23 mouse cellular contexts compared by ENCODE assay signal in the genomic region with DNA sequence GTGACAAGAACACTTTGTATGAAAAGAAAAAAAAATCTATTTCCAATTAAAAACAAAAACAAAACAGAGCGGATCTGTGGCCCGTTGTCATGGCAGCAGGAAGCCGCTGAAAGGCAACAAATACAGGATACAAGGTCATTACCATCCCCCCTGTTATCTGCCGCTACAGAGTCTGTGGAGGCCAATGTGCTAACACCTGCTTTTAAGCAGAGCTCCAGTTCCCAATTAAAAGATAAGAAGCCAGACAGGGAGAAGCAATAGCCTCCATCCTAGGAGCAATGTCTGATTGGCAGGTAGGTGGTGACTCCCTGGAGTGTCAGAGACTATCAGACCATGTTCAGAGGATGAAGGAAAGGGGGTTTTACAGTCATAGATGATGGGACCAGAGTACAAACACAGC.
DNase-seq lines count a peak whose midpoint lies in the region; ATAC-seq and TF ChIP-seq lines count a peak whose summit lies in the region.
"Had no signal": no experiment of that assay in that cellular context is flagged by ENCODE, and none has a peak within 500 bp of the region (broad histone marks: within the 10 kb centered on the region; RNA-seq: fewer than 3 reads in every experiment).

No protein-coding gene starts in this region.

- no peak overlapping the region for H3K4me2 ChIP-seq in midbrain, embryonic 11.5 days
- H3K4me2 ChIP-seq in midbrain, embryonic 15.5 days = no peak overlapping the region
- H3K4me2 ChIP-seq: embryonic facial prominence, embryonic 15.5 days; heart, embryonic 15.5 days; hindbrain, embryonic 14.5 days had no signal

- H3K9me3 ChIP-seq in midbrain, embryonic 11.5 days (ENCODE audit: control insufficient read depth, low read length) = no peaks in the 10 kb centered on the region
- H3K9me3 ChIP-seq in midbrain, embryonic 15.5 days = no peaks in the 10 kb centered on the region
- H3K9me3 ChIP-seq: embryonic facial prominence, embryonic 15.5 days; forebrain, embryonic 10.5 days; heart, embryonic 15.5 days; hindbrain, embryonic 10.5 days had no signal

- H3K27ac ChIP-seq in midbrain, embryonic 11.5 days (ENCODE audit: low read depth, low read length) = no peak overlapping the region
- H3K27ac ChIP-seq in midbrain, embryonic 15.5 days = no peak overlapping the region
- H3K27ac ChIP-seq in left cerebral cortex, adult 2 months = no peak overlapping the region
- H3K27ac ChIP-seq: embryonic facial prominence, embryonic 15.5 days; forebrain, embryonic 10.5 days; gastrocnemius, adult 2 months; heart, embryonic 15.5 days; hindbrain, embryonic 10.5 days; hindbrain, embryonic 14.5 days had no signal

- no peaks in the 10 kb centered on the region; the same call in 1 of the 2 replicates for H3K4me1 ChIP-seq in midbrain, embryonic 11.5 days (ENCODE audit: control insufficient read depth, insufficient read depth, low read length)
- no peaks in the 10 kb centered on the region for H3K4me1 ChIP-seq in midbrain, embryonic 15.5 days
- H3K4me1 ChIP-seq: heart, embryonic 15.5 days had no signal

- peak; percentile 57; the same call in 1 of the 2 replicates for ATAC-seq in midbrain, embryonic 11.5 days (ENCODE audit: low FRiP score)
- no peak for ATAC-seq in midbrain, embryonic 15.5 days (replicated peaks)
- ATAC-seq: forebrain, embryonic 14.5 days had no signal

- H3K4me3 ChIP-seq in midbrain, embryonic 11.5 days (ENCODE audit: low read depth, low read length) = no peak overlapping the region
- H3K4me3 ChIP-seq in midbrain, embryonic 15.5 days = no peak overlapping the region
- no peak overlapping the region for H3K4me3 ChIP-seq in left cerebral cortex, adult 2 months
- H3K4me3 ChIP-seq: embryonic facial prominence, embryonic 15.5 days; erythroblast, embryonic 14.5 days; forebrain, embryonic 10.5 days; gastrocnemius, adult 2 months; heart, embryonic 15.5 days; hindbrain, embryonic 10.5 days had no signal

- no peak for TF ChIP-seq CTCF in left cerebral cortex, adult 2 months (IDR thresholded peaks at IDR 0.05)

- no peak overlapping the region for H3K9ac ChIP-seq in midbrain, embryonic 11.5 days (ENCODE audit: low read length)
- H3K9ac ChIP-seq in midbrain, embryonic 15.5 days = no peak overlapping the region
- H3K9ac ChIP-seq: embryonic facial prominence, embryonic 15.5 days; heart, embryonic 15.5 days; hindbrain, embryonic 14.5 days had no signal

- peak; percentile 59 for DNase-seq in midbrain, embryonic 11.5 days (ENCODE audit: low spot score, missing footprints)
- peak; percentile 18 for DNase-seq in CD4-positive helper T cell, adult 2 months (ENCODE audit: low read depth, low spot score)
- DNase-seq in ES-CJ7 (ENCODE audit: low read depth, low spot score) = peak; percentile 37
- DNase-seq in induced T-regulatory cell, adult 2 months (ENCODE audit: low read depth) = peak; percentile 75
- DNase-seq in left cerebral cortex, adult 2 months (ENCODE audit: extremely low spot score in 1 of 2, low spot score in 2 of 2) = no peak
- DNase-seq in heart, postnatal 25 days (ENCODE audit: low spot score) = no peak
- DNase-seq: adrenal gland, postnatal 14 days; cerebellum, adult 18-20 months; cerebellum, postnatal 14 days; embryo, embryonic 11 days; gastrocnemius, adult 2 months; gastrocnemius, postnatal 25 days; heart, postnatal 14 days; kidney, adult 11 months had no signal

- H3K36me3 ChIP-seq in midbrain, embryonic 11.5 days (ENCODE audit: control insufficient read depth, insufficient read depth, low read length) = no peaks in the 10 kb centered on the region
- no peaks in the 10 kb centered on the region for H3K36me3 ChIP-seq in midbrain, embryonic 15.5 days (replicated peaks)
- H3K36me3 ChIP-seq: embryonic facial prominence, embryonic 15.5 days; forebrain, embryonic 10.5 days; heart, embryonic 15.5 days; hindbrain, embryonic 10.5 days had no signal

- WGBS in midbrain, embryonic 11.5 days = 72% methylated on average over 4 of the region's 4 CpGs
- WGBS in midbrain, embryonic 15.5 days = 53% methylated on average over 4 of the region's 4 CpGs

- H3K27me3 ChIP-seq in midbrain, embryonic 11.5 days (ENCODE audit: control insufficient read depth, insufficient read depth, low read length) = no peaks in the 10 kb centered on the region
- H3K27me3 ChIP-seq in midbrain, embryonic 15.5 days (replicated peaks) = no peaks in the 10 kb centered on the region
- H3K27me3 ChIP-seq: CH12.LX; embryonic facial prominence, embryonic 15.5 days; heart, embryonic 15.5 days had no signal

- intact Hi-C loops in left cerebral cortex, adult 2 months (cut with DNase I) = no loop called here
- intact Hi-C loops in heart, postnatal 25 days (cut with DNase I) = no loop called here

Comparison
In these comparisons a context has a peak if more than half of its experiments do, and no peak if none do; other contexts are left out.
1. DNase-seq: peak in midbrain, embryonic 11.5 days (single experiment), CD4-positive helper T cell, adult 2 months (single experiment), ES-CJ7 (single experiment) and induced T-regulatory cell, adult 2 months (single experiment); none in left cerebral cortex, adult 2 months (0 of 2) and heart, postnatal 25 days (single experiment).